Mouse (Mus musculus) kidney, embryonic 14.5 days (tissue): ENCODE results near the gene Colgalt1. TPM values are rescaled to one million over a fixed set of nuclear protein-coding genes. Genes with fewer than 3 reads are reported as not detected.
A peak's percentile ranks its signal among the peaks of the same experiment; 100 is the strongest.

Source experiments
- ATAC-seq: fragments of 200-750 bp; cut with Nextera tagmentation; 2 replicates; pipeline ENCODE4 v1.8.0; 2017; ENCODE audit warnings: moderate number of reproducible peaks, mild to moderate bottlenecking, moderate TSS enrichment, moderate library complexity; ENCODE audit not compliant: low FRiP score, low TSS enrichment
- H3K27ac ChIP-seq: fragments of 300-500 bp; sonication (generic); 2 replicates; pipeline ENCODE4 v1.5.1; 2014; ENCODE audit warnings: low read depth, mild to moderate bottlenecking, low read length, moderate library complexity, mixed read lengths
- H3K27me3 ChIP-seq: fragments of 300-500 bp; sonication (generic); 2 replicates; pipeline ENCODE4 v1.6.1; 2014; ENCODE audit warnings: mild to moderate bottlenecking, low read length; ENCODE audit not compliant: control insufficient read depth, insufficient read depth
- H3K36me3 ChIP-seq: fragments of 300-500 bp; sonication (generic); 2 replicates; pipeline ENCODE4 v1.6.1; 2014; ENCODE audit warnings: low read length, mixed read lengths; ENCODE audit not compliant: control insufficient read depth, insufficient read depth
- H3K4me1 ChIP-seq: fragments of 300-500 bp; sonication (generic); 2 replicates; pipeline ENCODE4 v1.6.1; 2014; ENCODE audit warnings: low read length, mixed read lengths; ENCODE audit not compliant: control insufficient read depth, insufficient read depth
- H3K4me2 ChIP-seq: fragments of 300-500 bp; sonication (generic); replicated peaks from 2 replicates; pipeline ENCODE4 v1.6.1; 2014; ENCODE audit warnings: low read depth, mild to moderate bottlenecking, low read length
- H3K4me3 ChIP-seq: fragments of 300-500 bp; sonication (generic); 2 replicates; pipeline ENCODE4 v1.5.1; 2014; ENCODE audit warnings: mild to moderate bottlenecking, low read length
- H3K9ac ChIP-seq: fragments of 300-500 bp; sonication (generic); 2 replicates; pipeline ENCODE4 v1.6.1; 2014; ENCODE audit warnings: low read depth, mild to moderate bottlenecking, low read length, moderate library complexity
- H3K9me3 ChIP-seq: fragments of 300-500 bp; sonication (generic); 2 replicates; pipeline ENCODE4 v1.6.1; 2016; ENCODE audit warnings: low read length; ENCODE audit not compliant: control insufficient read depth
- WGBS: fragments of 180-500 bp; shearing (Covaris S2); extraction: QIAGEN DNeasy Blood & Tissue Kit; methylation state at CpG from one replicate; pipeline ENCODE4 v1.1.7; 2014; 5-methylcytosine and 5-hydroxymethylcytosine counted together
- polyA plus RNA-seq: library from polyadenylated mRNA; unstranded; fragments of >200 nt; fragmentation: Nextera tagmentation; extraction: Ambion mirVana; gene quantifications from 2 replicates; pipeline ENCODE4 v1.2.1, GENCODE M21; 2014

Colgalt1 gene
- polyA plus RNA-seq, 1 experiment from 2014 or later = 76.8 TPM

- no peaks in the 10 kb centered on the region for H3K36me3 ChIP-seq
- H3K27ac ChIP-seq = peak overlapping the region; percentile 88
- H3K4me1 ChIP-seq = peaks cover 21% of the 10 kb centered on the region; the same call in 1 of the 2 replicates
- peak overlapping the region; percentile 87 for H3K4me2 ChIP-seq
- peak overlapping the region; percentile 67 for H3K4me3 ChIP-seq
- H3K9ac ChIP-seq = peak overlapping the region; percentile 50; the same call in 1 of the 2 replicates
- under 1% methylated on average over 51 of the region's 51 CpGs for WGBS
- peak; percentile 78 for ATAC-seq
- H3K27me3 ChIP-seq = no peaks in the 10 kb centered on the region
- H3K9me3 ChIP-seq = peaks cover under 1% of the 10 kb centered on the region; the same call in 1 of the 2 replicates
These were observed 41.2 kb upstream of the Colgalt1 start for GRCm38 (mm10) chr8:71569366-71570290.

- ATAC-seq = peak; percentile 89
- Histone ChIP-seq H3K4me1 (peaks cover 21% of the 10 kb centered on the region; the same call in 1 of the 2 replicates), H3K4me2 (peak overlapping the region; percentile 87), H3K36me3 (no peaks in the 10 kb centered on the region), H3K27ac (peak overlapping the region; percentile 88), H3K27me3 (no peaks in the 10 kb centered on the region), H3K9ac (peak overlapping the region; percentile 72), H3K9me3 (no peaks in the 10 kb centered on the region), H3K4me3 (peak overlapping the region; percentile 67)
- WGBS = under 1% methylated on average over 41 of the region's 41 CpGs
These were observed 40.4 kb upstream of the Colgalt1 start for GRCm38 (mm10) chr8:71570291-71570954.

GRCm38 (mm10) chr8:71572077-71572476, 38.7 kb upstream of the Colgalt1 start:
- Histone ChIP-seq H3K4me3 (no peak overlapping the region), H3K27ac (no peak overlapping the region), H3K9ac (no peak overlapping the region), H3K27me3 (no peaks in the 10 kb centered on the region), H3K36me3 (no peaks in the 10 kb centered on the region), H3K4me2 (no peak overlapping the region), H3K4me1 (peaks cover 21% of the 10 kb centered on the region; the same call in 1 of the 2 replicates), H3K9me3 (no peaks in the 10 kb centered on the region)
- ATAC-seq = no peak
- WGBS = 90% methylated on average over 2 of the region's 2 CpGs

- WGBS = 77% methylated on average over 9 of the region's 9 CpGs
- Histone ChIP-seq H3K4me2 (no peak overlapping the region), H3K27me3 (no peaks in the 10 kb centered on the region), H3K36me3 (no peaks in the 10 kb centered on the region), H3K9ac (no peak overlapping the region), H3K9me3 (no peaks in the 10 kb centered on the region), H3K4me3 (no peak overlapping the region), H3K27ac (no peak overlapping the region), H3K4me1 (peaks cover 21% of the 10 kb centered on the region; the same call in 1 of the 2 replicates)
- ATAC-seq = no peak
These were observed 37.8 kb upstream of the Colgalt1 start for GRCm38 (mm10) chr8:71572847-71573633.

- Histone ChIP-seq H3K4me3 (no peak overlapping the region), H3K27ac (no peak overlapping the region), H3K9me3 (no peaks in the 10 kb centered on the region), H3K4me1 (peaks cover 7% of the 10 kb centered on the region; the same call in 1 of the 2 replicates), H3K27me3 (no peaks in the 10 kb centered on the region), H3K9ac (no peak overlapping the region), H3K4me2 (no peak overlapping the region), H3K36me3 (no peaks in the 10 kb centered on the region)
- 80% methylated on average over 7 of the region's 7 CpGs for WGBS
- ATAC-seq = no peak
These were observed 36.4 kb upstream of the Colgalt1 start for GRCm38 (mm10) chr8:71574426-71574825.

- peaks cover 7% of the 10 kb centered on the region; the same call in 1 of the 2 replicates for H3K4me1 ChIP-seq
- 61% methylated on average over 1 of the region's 1 CpGs for WGBS
- no peaks in the 10 kb centered on the region for H3K9me3 ChIP-seq
- no peak overlapping the region for H3K4me3 ChIP-seq
- H3K27ac ChIP-seq = no peak overlapping the region
- no peak overlapping the region for H3K4me2 ChIP-seq
- no peaks in the 10 kb centered on the region for H3K27me3 ChIP-seq
- no peaks in the 10 kb centered on the region for H3K36me3 ChIP-seq
- H3K9ac ChIP-seq = no peak overlapping the region
- no peak for ATAC-seq
These were observed 35.8 kb upstream of the Colgalt1 start for GRCm38 (mm10) chr8:71575020-71575419.

- H3K27me3 ChIP-seq = no peaks in the 10 kb centered on the region
- no peak for ATAC-seq
- no peaks in the 10 kb centered on the region for H3K36me3 ChIP-seq
- no peaks in the 10 kb centered on the region for H3K4me1 ChIP-seq
- 74% methylated on average over 4 of the region's 4 CpGs for WGBS
- no peak overlapping the region for H3K4me2 ChIP-seq
- no peaks in the 10 kb centered on the region for H3K9me3 ChIP-seq
- H3K27ac ChIP-seq = no peak overlapping the region
- H3K4me3 ChIP-seq = no peak overlapping the region
- no peak overlapping the region for H3K9ac ChIP-seq
These were observed 32.9 kb upstream of the Colgalt1 start for GRCm38 (mm10) chr8:71577856-71578387.

GRCm38 (mm10) chr8:71579009-71579408, 31.8 kb upstream of the Colgalt1 start:
- Histone ChIP-seq H3K36me3 (no peaks in the 10 kb centered on the region), H3K9ac (no peak overlapping the region), H3K27me3 (no peaks in the 10 kb centered on the region), H3K9me3 (no peaks in the 10 kb centered on the region), H3K4me3 (no peak overlapping the region), H3K27ac (no peak overlapping the region), H3K4me1 (no peaks in the 10 kb centered on the region), H3K4me2 (no peak overlapping the region)
- WGBS = 69% methylated on average over 1 of the region's 1 CpGs
- ATAC-seq = no peak
